Comparison of ENCODE assay signal across 16 mouse cellular contexts in genomic region chr14:101297841-101298240, GRCm38 (mm10).
DNase-seq lines count a peak whose midpoint lies in the region; ATAC-seq and TF ChIP-seq lines count a peak whose summit lies in the region.
"Had no signal": no experiment of that assay in that cellular context is flagged by ENCODE, and none has a peak within 500 bp of the region (broad histone marks: within the 10 kb centered on the region; RNA-seq: fewer than 3 reads in every experiment).

No protein-coding gene starts in this region.

- H3K27me3 ChIP-seq in forebrain, embryonic 14.5 days (replicated peaks; ENCODE audit: control insufficient read depth, insufficient read depth, low read length): no peaks in the 10 kb centered on the region
- H3K27me3 ChIP-seq in forebrain, embryonic 16.5 days (replicated peaks; ENCODE audit: control insufficient read depth, insufficient read depth, low read length): no peaks in the 10 kb centered on the region
- H3K27me3 ChIP-seq: embryonic facial prominence, embryonic 12.5 days; forebrain, embryonic 13.5 days had no signal

- no peak overlapping the region for H3K4me2 ChIP-seq in forebrain, embryonic 14.5 days (ENCODE audit: low read length)
- no peak overlapping the region for H3K4me2 ChIP-seq in forebrain, embryonic 16.5 days (ENCODE audit: low read length)
- H3K4me2 ChIP-seq: embryonic facial prominence, embryonic 12.5 days; forebrain, embryonic 13.5 days had no signal

- no peak overlapping the region for H3K4me3 ChIP-seq in forebrain, embryonic 14.5 days (ENCODE audit: low read depth, low read length)
- H3K4me3 ChIP-seq in forebrain, embryonic 16.5 days (replicated peaks; ENCODE audit: low read length): no peak overlapping the region
- H3K4me3 ChIP-seq: embryonic facial prominence, embryonic 10.5 days; embryonic facial prominence, embryonic 12.5 days; forebrain, embryonic 13.5 days had no signal

- H3K36me3 ChIP-seq in forebrain, embryonic 14.5 days (ENCODE audit: control insufficient read depth, insufficient read depth, low read length): no peaks in the 10 kb centered on the region
- no peaks in the 10 kb centered on the region for H3K36me3 ChIP-seq in forebrain, embryonic 16.5 days (ENCODE audit: control insufficient read depth, insufficient read depth)
- H3K36me3 ChIP-seq: embryonic facial prominence, embryonic 10.5 days; embryonic facial prominence, embryonic 12.5 days had no signal

- no peak for TF ChIP-seq CTCF in brain, embryonic 14.5 days (IDR thresholded peaks at IDR 0.05; ENCODE audit: borderline replicate concordance, extremely low read depth, insufficient read depth, insufficient read length)

- no peak for TF ChIP-seq POLR2A in brain, embryonic 14.5 days (IDR thresholded peaks at IDR 0.05; ENCODE audit: borderline replicate concordance, extremely low read depth, insufficient read depth, insufficient read length, poor library complexity, severe bottlenecking)

- no peak overlapping the region for H3K27ac ChIP-seq in forebrain, embryonic 14.5 days (ENCODE audit: low read depth, low read length)
- no peak overlapping the region for H3K27ac ChIP-seq in forebrain, embryonic 16.5 days (ENCODE audit: low read length)
- H3K27ac ChIP-seq: embryonic facial prominence, embryonic 10.5 days; embryonic facial prominence, embryonic 12.5 days; forebrain, embryonic 13.5 days had no signal

- H3K9ac ChIP-seq in forebrain, embryonic 14.5 days (ENCODE audit: low read length): no peak overlapping the region
- no peak overlapping the region for H3K9ac ChIP-seq in forebrain, embryonic 16.5 days (replicated peaks; ENCODE audit: low read depth, low read length)
- H3K9ac ChIP-seq: embryonic facial prominence, embryonic 12.5 days; forebrain, embryonic 13.5 days; forebrain, postnatal 0 days had no signal

- 86% methylated on average over 3 of the region's 3 CpGs for WGBS in forebrain, embryonic 14.5 days
- WGBS in forebrain, embryonic 16.5 days: 73% methylated on average over 3 of the region's 3 CpGs

- ATAC-seq in forebrain, embryonic 14.5 days: no peak
- ATAC-seq in forebrain, embryonic 16.5 days: no peak
- ATAC-seq: forebrain, postnatal 0 days had no signal

- no peaks in the 10 kb centered on the region for H3K4me1 ChIP-seq in forebrain, embryonic 14.5 days (ENCODE audit: control insufficient read depth, insufficient read depth, low read length)
- no peaks in the 10 kb centered on the region for H3K4me1 ChIP-seq in forebrain, embryonic 16.5 days (replicated peaks; ENCODE audit: control insufficient read depth, insufficient read depth, low read length)
- H3K4me1 ChIP-seq: embryonic facial prominence, embryonic 10.5 days; embryonic facial prominence, embryonic 12.5 days; forebrain, embryonic 13.5 days had no signal

- DNase-seq in forebrain, embryonic 14.5 days (ENCODE audit: low spot score): peak; percentile 49
- DNase-seq in brain, embryonic 14.5 days (ENCODE audit: low read depth): peak; percentile 59
- peak; percentile 34 for DNase-seq in retina, postnatal 7 days (ENCODE audit: low read depth, low spot score)
- no peak for DNase-seq in frontal cortex, postnatal 14 days (ENCODE audit: low spot score in 2 of 2)
- DNase-seq: adrenal gland, adult 2 months; adrenal gland, postnatal 10 days; adrenal gland, postnatal 25 days; cerebellum, adult 18-20 months; cerebellum, adult 8-10 months; cerebellum, adult 9-11 months; cerebellum, postnatal 25 days; forebrain, postnatal 0 days had no signal

- H3K9me3 ChIP-seq in forebrain, embryonic 14.5 days (replicated peaks; ENCODE audit: control insufficient read depth, low read length): no peaks in the 10 kb centered on the region
- no peaks in the 10 kb centered on the region for H3K9me3 ChIP-seq in forebrain, embryonic 16.5 days (ENCODE audit: control insufficient read depth, low read length)
- H3K9me3 ChIP-seq: embryonic facial prominence, embryonic 10.5 days; embryonic facial prominence, embryonic 12.5 days; forebrain, embryonic 13.5 days had no signal

Comparison
In these comparisons a context has a peak if more than half of its experiments do, and no peak if none do; other contexts are left out.
1. DNase-seq: peak in forebrain, embryonic 14.5 days (single experiment), brain, embryonic 14.5 days (single experiment) and retina, postnatal 7 days (single experiment); none in frontal cortex, postnatal 14 days (0 of 2).